Mouse (Mus musculus): ENCODE results near the gene Exoc6b. TPM values are rescaled to one million over a fixed set of nuclear protein-coding genes. Genes with fewer than 3 reads are reported as not detected.

The Exoc6b gene
- polyA plus RNA-seq, 1 experiment from 2014 or later, result 22.1 TPM

- Histone ChIP-seq H3K27me3 (replicated peaks) (no peaks in the 10 kb centered on the region), H3K4me1 (replicated peaks) (no peaks in the 10 kb centered on the region), H3K9me3 (replicated peaks) (no peaks in the 10 kb centered on the region), H3K27ac (ENCODE audit: poor library complexity, severe bottlenecking) (no peak overlapping the region), H3K4me2 (no peak overlapping the region), H3K4me3 (no peak overlapping the region), H3K36me3 (no peaks in the 10 kb centered on the region), H3K9ac (no peak overlapping the region)
- ATAC-seq (ENCODE audit: insufficient number of reproducible peaks, low FRiP score), result no peak
- WGBS, result 75% methylated on average over 1 of the region's 1 CpGs
These were observed 100.8 kb downstream of the Exoc6b start for GRCm38 (mm10) chr6:84968531-84968930.

GRCm38 (mm10) chr6:84964729-84965415 is 104.4 kb downstream of the Exoc6b start:
- WGBS, result 79% methylated on average over 5 of the region's 5 CpGs
- Histone ChIP-seq H3K4me2 (no peak overlapping the region), H3K27ac (ENCODE audit: poor library complexity, severe bottlenecking) (no peak overlapping the region), H3K9me3 (replicated peaks) (no peaks in the 10 kb centered on the region), H3K9ac (no peak overlapping the region), H3K27me3 (replicated peaks) (no peaks in the 10 kb centered on the region), H3K36me3 (no peaks in the 10 kb centered on the region), H3K4me3 (no peak overlapping the region), H3K4me1 (replicated peaks) (no peaks in the 10 kb centered on the region; the same call in 1 of the 2 replicates)
- no peak for ATAC-seq (ENCODE audit: insufficient number of reproducible peaks, low FRiP score)

- H3K4me2 ChIP-seq, result no peak overlapping the region
- H3K27me3 ChIP-seq (replicated peaks), result no peaks in the 10 kb centered on the region
- H3K9ac ChIP-seq, result no peak overlapping the region
- WGBS, result 61% methylated on average over 1 of the region's 1 CpGs
- no peak for ATAC-seq (ENCODE audit: insufficient number of reproducible peaks, low FRiP score)
- H3K27ac ChIP-seq (ENCODE audit: poor library complexity, severe bottlenecking), result no peak overlapping the region
- H3K9me3 ChIP-seq (replicated peaks), result no peaks in the 10 kb centered on the region
- no peaks in the 10 kb centered on the region; the same call in 1 of the 2 replicates for H3K4me1 ChIP-seq (replicated peaks)
- H3K36me3 ChIP-seq, result no peaks in the 10 kb centered on the region
- no peak overlapping the region for H3K4me3 ChIP-seq
These were observed 106.3 kb downstream of the Exoc6b start for GRCm38 (mm10) chr6:84963044-84963443.

- Histone ChIP-seq H3K4me1 (replicated peaks) (no peaks in the 10 kb centered on the region; the same call in 1 of the 2 replicates), H3K27ac (ENCODE audit: poor library complexity, severe bottlenecking) (no peak overlapping the region), H3K4me2 (no peak overlapping the region), H3K27me3 (replicated peaks) (no peaks in the 10 kb centered on the region), H3K9ac (no peak overlapping the region), H3K4me3 (no peak overlapping the region), H3K36me3 (no peaks in the 10 kb centered on the region), H3K9me3 (replicated peaks) (no peaks in the 10 kb centered on the region)
- 88% methylated on average over 3 of the region's 3 CpGs for WGBS
- no peak for ATAC-seq (ENCODE audit: insufficient number of reproducible peaks, low FRiP score)
These were observed 107.5 kb downstream of the Exoc6b start for GRCm38 (mm10) chr6:84961763-84962162.

GRCm38 (mm10) chr6:84959520-84959919 is 109.8 kb downstream of the Exoc6b start:
- H3K9ac ChIP-seq, result no peak overlapping the region
- H3K4me1 ChIP-seq (replicated peaks), result no peaks in the 10 kb centered on the region; the same call in 1 of the 2 replicates
- no peaks in the 10 kb centered on the region for H3K9me3 ChIP-seq (replicated peaks)
- H3K27me3 ChIP-seq (replicated peaks), result no peaks in the 10 kb centered on the region
- ATAC-seq (ENCODE audit: insufficient number of reproducible peaks, low FRiP score), result no peak
- H3K4me3 ChIP-seq, result no peak overlapping the region
- H3K36me3 ChIP-seq, result no peaks in the 10 kb centered on the region
- H3K4me2 ChIP-seq, result no peak overlapping the region
- H3K27ac ChIP-seq (ENCODE audit: poor library complexity, severe bottlenecking), result no peak overlapping the region
- 78% methylated on average over 2 of the region's 2 CpGs for WGBS

- H3K27me3 ChIP-seq (replicated peaks), result no peaks in the 10 kb centered on the region
- no peak for ATAC-seq (ENCODE audit: insufficient number of reproducible peaks, low FRiP score)
- no peaks in the 10 kb centered on the region for H3K9me3 ChIP-seq (replicated peaks)
- no peak overlapping the region for H3K4me3 ChIP-seq
- no peaks in the 10 kb centered on the region for H3K36me3 ChIP-seq
- H3K9ac ChIP-seq, result no peak overlapping the region
- no peak overlapping the region for H3K4me2 ChIP-seq
- no peak overlapping the region for H3K27ac ChIP-seq (ENCODE audit: poor library complexity, severe bottlenecking)
- H3K4me1 ChIP-seq (replicated peaks), result no peaks in the 10 kb centered on the region
- WGBS, result 75% methylated on average over 1 of the region's 1 CpGs
These were observed 117.7 kb downstream of the Exoc6b start for GRCm38 (mm10) chr6:84951621-84952020.

- Histone ChIP-seq H3K9ac (no peak overlapping the region), H3K4me3 (no peak overlapping the region), H3K4me2 (no peak overlapping the region), H3K36me3 (no peaks in the 10 kb centered on the region), H3K27ac (ENCODE audit: poor library complexity, severe bottlenecking) (no peak overlapping the region), H3K4me1 (replicated peaks) (peaks cover 3% of the 10 kb centered on the region; the same call in 1 of the 2 replicates), H3K9me3 (replicated peaks) (no peaks in the 10 kb centered on the region), H3K27me3 (replicated peaks) (no peaks in the 10 kb centered on the region)
- WGBS, result 68% methylated on average over 3 of the region's 3 CpGs
- ATAC-seq (ENCODE audit: insufficient number of reproducible peaks, low FRiP score), result no peak
These were observed 122.7 kb downstream of the Exoc6b start for GRCm38 (mm10) chr6:84946569-84946968.

- WGBS, result 66% methylated on average over 2 of the region's 2 CpGs
- no peak for ATAC-seq (ENCODE audit: insufficient number of reproducible peaks, low FRiP score)
- H3K4me1 ChIP-seq (replicated peaks), result peaks cover 3% of the 10 kb centered on the region; the same call in 1 of the 2 replicates
These were observed 123.2 kb downstream of the Exoc6b start for GRCm38 (mm10) chr6:84946106-84946505.

GRCm38 (mm10) chr6:84932953-84933921 is 136.1 kb downstream of the Exoc6b start:
- WGBS, result 42% methylated on average over 11 of the region's 11 CpGs
- H3K9me3 ChIP-seq (replicated peaks), result no peaks in the 10 kb centered on the region
- peak overlapping the region; percentile 44 for H3K4me2 ChIP-seq
- peak; percentile 55; the same call in 1 of the 2 replicates for ATAC-seq (ENCODE audit: insufficient number of reproducible peaks, low FRiP score)
- no peaks in the 10 kb centered on the region for H3K27me3 ChIP-seq (replicated peaks)
- H3K9ac ChIP-seq, result no peak overlapping the region; the same call in 1 of the 2 replicates
- peak overlapping the region; percentile 81 for H3K27ac ChIP-seq (ENCODE audit: poor library complexity, severe bottlenecking)
- H3K36me3 ChIP-seq, result no peaks in the 10 kb centered on the region
- H3K4me3 ChIP-seq, result no peak overlapping the region
- peaks cover 33% of the 10 kb centered on the region for H3K4me1 ChIP-seq (replicated peaks)

More at GRCm38 (mm10) chr6:84946106-84946505, 123.2 kb downstream of the Exoc6b start:
- Histone ChIP-seq H3K9me3 (replicated peaks) (no peaks in the 10 kb centered on the region), H3K9ac (no peak overlapping the region), H3K36me3 (no peaks in the 10 kb centered on the region), H3K27me3 (replicated peaks) (no peaks in the 10 kb centered on the region), H3K4me2 (no peak overlapping the region), H3K27ac (ENCODE audit: poor library complexity, severe bottlenecking) (no peak overlapping the region), H3K4me3 (no peak overlapping the region)

GRCm38 (mm10) chr6:84931051-84931450 is 138.3 kb downstream of the Exoc6b start:
- Histone ChIP-seq H3K27ac (ENCODE audit: poor library complexity, severe bottlenecking) (no peak overlapping the region), H3K27me3 (replicated peaks) (no peaks in the 10 kb centered on the region), H3K36me3 (no peaks in the 10 kb centered on the region), H3K4me3 (no peak overlapping the region), H3K4me1 (replicated peaks) (peaks cover 33% of the 10 kb centered on the region), H3K9me3 (replicated peaks) (no peaks in the 10 kb centered on the region), H3K9ac (no peak overlapping the region), H3K4me2 (no peak overlapping the region)
- WGBS, result 15% methylated on average over 1 of the region's 1 CpGs
- no peak for ATAC-seq (ENCODE audit: insufficient number of reproducible peaks, low FRiP score)

GRCm38 (mm10) chr6:84926066-84926465 is 143.2 kb downstream of the Exoc6b start:
- no peak overlapping the region for H3K9ac ChIP-seq
- H3K9me3 ChIP-seq (replicated peaks), result peaks cover 3% of the 10 kb centered on the region; the same call in 1 of the 2 replicates
- no peak for ATAC-seq (ENCODE audit: insufficient number of reproducible peaks, low FRiP score)
- no peak overlapping the region for H3K27ac ChIP-seq (ENCODE audit: poor library complexity, severe bottlenecking)
- no peak overlapping the region for H3K4me3 ChIP-seq
- H3K4me1 ChIP-seq (replicated peaks), result peaks cover 15% of the 10 kb centered on the region
- H3K27me3 ChIP-seq (replicated peaks), result no peaks in the 10 kb centered on the region
- 42% methylated on average over 3 of the region's 3 CpGs for WGBS
- no peak overlapping the region for H3K4me2 ChIP-seq
- H3K36me3 ChIP-seq, result peaks cover 6% of the 10 kb centered on the region; the same call in 1 of the 2 replicates

Measured in heart, embryonic 12.5 days (tissue).